Mouse (Mus musculus) neural tube, embryonic 11.5 days (tissue): ENCODE data around the gene St6galnac4. TPM values are rescaled to one million over a fixed set of nuclear protein-coding genes. Genes with fewer than 3 reads are reported as not detected.

Experiments used
- ATAC-seq: fragments of 200-750 bp; cut with Nextera tagmentation; 2 replicates; pipeline ENCODE4 v1.8.0; 2017; ENCODE audit warnings: moderate number of reproducible peaks, mild to moderate bottlenecking, moderate TSS enrichment, moderate library complexity; ENCODE audit not compliant: insufficient read depth, low FRiP score, low TSS enrichment
- DNase-seq: peaks from one replicate; pipeline ENCODE4 v3.0.0-alpha.2; 2015; ENCODE audit warnings: low spot score
- H3K27ac ChIP-seq: fragments of 300-500 bp; sonication (generic); 2 replicates; pipeline ENCODE4 v1.5.1; 2014; ENCODE audit warnings: low read depth, mild to moderate bottlenecking, low read length
- H3K27me3 ChIP-seq: fragments of 300-500 bp; sonication (generic); 2 replicates; pipeline ENCODE4 v1.6.1; 2014; ENCODE audit warnings: mild to moderate bottlenecking, low read length, mixed read lengths; ENCODE audit not compliant: control insufficient read depth, insufficient read depth
- H3K36me3 ChIP-seq: fragments of 300-500 bp; sonication (generic); 2 replicates; pipeline ENCODE4 v1.6.1; 2014; ENCODE audit warnings: mild to moderate bottlenecking, low read length, moderate library complexity, mixed read lengths; ENCODE audit not compliant: control insufficient read depth, insufficient read depth
- H3K4me1 ChIP-seq: fragments of 300-500 bp; sonication (generic); 2 replicates; pipeline ENCODE4 v1.6.1; 2014; ENCODE audit warnings: low read length, mixed read lengths; ENCODE audit not compliant: control insufficient read depth, insufficient read depth
- H3K4me2 ChIP-seq: fragments of 300-500 bp; sonication (generic); 2 replicates; pipeline ENCODE4 v1.6.1; 2014; ENCODE audit warnings: low read depth, mild to moderate bottlenecking, moderate library complexity
- H3K4me3 ChIP-seq: fragments of 300-500 bp; sonication (generic); 2 replicates; pipeline ENCODE4 v1.5.1; 2014; ENCODE audit warnings: low read depth, low read length
- H3K9ac ChIP-seq: fragments of 300-500 bp; sonication (generic); 2 replicates; pipeline ENCODE4 v1.6.1; 2014; ENCODE audit warnings: mild to moderate bottlenecking, low read length
- H3K9me3 ChIP-seq: fragments of 300-500 bp; sonication (generic); 2 replicates; pipeline ENCODE4 v1.6.1; 2016; ENCODE audit warnings: low read length; ENCODE audit not compliant: control insufficient read depth
- WGBS: fragments of 180-500 bp; shearing (Covaris S2); extraction: QIAGEN DNeasy Blood & Tissue Kit; methylation state at CpG from one replicate; pipeline ENCODE4 v1.1.7; 2014; 5-methylcytosine and 5-hydroxymethylcytosine counted together
- polyA plus RNA-seq: library from polyadenylated mRNA; unstranded; fragments of >200 nt; fragmentation: Nextera tagmentation; extraction: Ambion mirVana; gene quantifications from 2 replicates; pipeline ENCODE4 v1.2.1, GENCODE M21; 2014

Gene St6galnac4
- polyA plus RNA-seq, 1 experiment from 2014 or later, result 20.9 TPM

DNA sequence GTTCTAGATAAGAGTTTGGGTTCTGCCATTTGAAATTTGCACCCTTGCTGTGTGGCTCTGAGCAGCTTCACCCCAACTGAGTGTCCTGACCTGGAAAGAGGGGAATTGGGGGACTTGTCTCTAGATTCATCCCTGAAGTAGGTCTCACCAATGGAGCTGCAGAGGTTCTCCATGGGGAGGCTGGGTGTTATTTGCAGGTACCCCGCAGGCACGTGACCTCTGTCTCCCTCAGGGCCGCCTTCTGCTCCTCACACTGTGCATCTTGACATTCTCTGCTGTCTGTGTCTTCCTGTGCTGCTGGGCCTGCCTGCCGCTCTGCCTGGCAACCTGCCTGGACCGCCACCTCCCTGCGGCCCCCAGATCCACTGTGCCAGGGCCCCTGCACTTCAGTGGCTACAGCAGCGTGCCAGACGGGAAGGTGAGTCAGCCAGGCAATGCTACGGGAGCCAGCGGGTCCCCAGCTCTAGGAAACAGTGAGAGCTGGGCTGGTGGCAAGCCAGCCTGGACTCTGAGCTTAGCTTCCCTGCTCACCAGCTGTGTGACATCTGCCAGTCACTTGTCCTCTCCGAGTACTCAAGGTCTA lies 2.4 kb downstream of the St6galnac4 start:
- H3K4me2 ChIP-seq, result no peak overlapping the region
- peaks cover 5% of the 10 kb centered on the region; the same call in 1 of the 2 replicates for H3K4me1 ChIP-seq
- H3K36me3 ChIP-seq, result no peaks in the 10 kb centered on the region; the same call in 1 of the 2 replicates
- no peaks in the 10 kb centered on the region for H3K27me3 ChIP-seq
- WGBS, result 80% methylated on average over 11 of the region's 11 CpGs
- H3K27ac ChIP-seq, result no peak overlapping the region
- DNase-seq (no peak), ATAC-seq (no peak)
- no peak overlapping the region for H3K9ac ChIP-seq
- H3K9me3 ChIP-seq, result no peaks in the 10 kb centered on the region
- no peak overlapping the region for H3K4me3 ChIP-seq

DNA sequence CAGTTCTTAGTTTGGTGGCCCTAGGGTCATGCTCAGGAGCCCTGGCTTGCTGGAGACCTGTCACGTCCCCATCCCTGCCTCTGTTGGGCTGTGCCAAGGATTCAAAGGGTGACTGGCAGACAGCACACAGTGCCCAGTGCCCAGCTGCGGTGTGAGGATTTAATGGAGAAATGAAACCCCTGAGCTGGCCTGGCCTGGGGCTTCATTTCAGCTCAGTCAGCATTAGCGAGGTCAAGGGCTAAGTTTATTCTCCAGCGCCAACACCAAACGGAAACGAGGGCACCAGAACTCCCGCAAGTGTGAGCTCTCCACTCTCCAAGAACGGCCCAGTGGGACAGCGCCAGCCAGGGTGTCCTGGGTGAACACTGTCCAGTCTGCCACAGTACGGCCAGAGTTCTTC lies 3.3 kb downstream of the St6galnac4 start:
- Histone ChIP-seq H3K36me3 (no peaks in the 10 kb centered on the region; the same call in 1 of the 2 replicates), H3K4me2 (no peak overlapping the region), H3K9me3 (no peaks in the 10 kb centered on the region), H3K4me3 (no peak overlapping the region), H3K27ac (no peak overlapping the region), H3K4me1 (peaks cover 5% of the 10 kb centered on the region; the same call in 1 of the 2 replicates), H3K27me3 (no peaks in the 10 kb centered on the region), H3K9ac (no peak overlapping the region)
- ATAC-seq (no peak), DNase-seq (no peak)
- WGBS, result 85% methylated on average over 10 of the region's 10 CpGs

DNA sequence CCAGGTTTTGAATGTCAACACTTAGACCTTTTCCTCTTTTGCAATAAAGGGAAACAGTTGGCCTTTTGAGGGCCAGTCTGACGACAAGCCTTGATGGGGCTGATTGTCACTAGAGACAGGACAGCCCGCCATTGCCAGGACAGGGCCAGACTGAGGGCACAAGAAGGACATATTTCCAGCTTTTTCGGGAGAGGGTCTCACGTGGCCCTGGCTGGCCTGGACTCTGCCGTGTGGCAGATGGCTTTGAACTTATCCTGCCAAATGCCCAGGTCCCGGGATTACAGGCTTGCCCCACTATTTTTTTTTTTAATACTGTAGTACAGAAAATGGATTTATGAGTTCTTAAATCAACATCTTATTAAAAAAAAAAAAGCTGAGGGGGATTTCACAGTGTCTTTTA lies 4.4 kb downstream of the St6galnac4 start:
- Histone ChIP-seq H3K27ac (no peak overlapping the region), H3K4me1 (peaks cover 5% of the 10 kb centered on the region; the same call in 1 of the 2 replicates), H3K4me2 (no peak overlapping the region), H3K4me3 (no peak overlapping the region), H3K36me3 (no peaks in the 10 kb centered on the region; the same call in 1 of the 2 replicates), H3K9me3 (no peaks in the 10 kb centered on the region), H3K27me3 (no peaks in the 10 kb centered on the region), H3K9ac (no peak overlapping the region)
- no peak for DNase-seq
- ATAC-seq, result no peak
- WGBS, result 79% methylated on average over 6 of the region's 6 CpGs

DNA sequence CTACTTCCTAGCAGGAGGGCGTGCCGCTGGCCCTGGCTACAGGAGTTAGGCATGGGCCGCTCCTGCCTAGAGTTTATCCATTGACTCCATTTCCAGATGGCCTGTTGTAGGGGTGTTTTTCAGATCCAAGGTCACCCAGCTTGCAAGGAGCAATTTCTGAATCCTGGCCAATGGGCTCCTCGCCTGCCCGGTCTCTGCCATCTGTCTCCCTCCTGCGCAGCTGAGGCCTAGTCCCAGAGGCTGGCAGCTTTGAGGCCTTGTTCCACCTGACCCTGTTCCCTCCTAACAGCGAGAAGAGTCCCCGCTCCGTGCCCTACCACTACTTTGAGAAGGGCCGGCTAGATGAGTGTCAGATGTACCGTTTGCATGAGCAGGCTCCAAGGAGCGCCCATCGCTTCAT lies 9.8 kb downstream of the St6galnac4 start:
- H3K27ac ChIP-seq, result no peak overlapping the region
- H3K27me3 ChIP-seq, result no peaks in the 10 kb centered on the region
- H3K9ac ChIP-seq, result no peak overlapping the region
- H3K9me3 ChIP-seq, result no peaks in the 10 kb centered on the region
- H3K4me2 ChIP-seq, result no peak overlapping the region
- H3K4me3 ChIP-seq, result no peak overlapping the region
- DNase-seq, result no peak
- H3K36me3 ChIP-seq, result no peaks in the 10 kb centered on the region; the same call in 1 of the 2 replicates
- 90% methylated on average over 13 of the region's 13 CpGs for WGBS
- no peak for ATAC-seq
- no peaks in the 10 kb centered on the region for H3K4me1 ChIP-seq

GRCm38 (mm10) chr2:32597248-32597647 lies 10.4 kb downstream of the St6galnac4 start:
- Histone ChIP-seq H3K9me3 (no peaks in the 10 kb centered on the region), H3K4me2 (no peak overlapping the region), H3K27me3 (no peaks in the 10 kb centered on the region), H3K27ac (no peak overlapping the region), H3K4me3 (no peak overlapping the region), H3K9ac (no peak overlapping the region), H3K4me1 (peaks cover 1% of the 10 kb centered on the region; the same call in 1 of the 2 replicates), H3K36me3 (no peaks in the 10 kb centered on the region; the same call in 1 of the 2 replicates)
- ATAC-seq, result no peak
- WGBS, result 90% methylated on average over 5 of the region's 5 CpGs
- DNase-seq, result no peak

- Histone ChIP-seq H3K36me3 (no peaks in the 10 kb centered on the region), H3K4me1 (peaks cover 4% of the 10 kb centered on the region; the same call in 1 of the 2 replicates), H3K27me3 (no peaks in the 10 kb centered on the region), H3K9ac (no peak overlapping the region), H3K4me3 (no peak overlapping the region), H3K4me2 (no peak overlapping the region), H3K9me3 (no peaks in the 10 kb centered on the region), H3K27ac (no peak overlapping the region)
- ATAC-seq (no peak), DNase-seq (no peak)
- 95% methylated on average over 5 of the region's 5 CpGs for WGBS
Measured at GRCm38 (mm10) chr2:32597699-32598098, 10.8 kb downstream of the St6galnac4 start.

- 92% methylated on average over 8 of the region's 8 CpGs for WGBS
- H3K36me3 ChIP-seq, result no peaks in the 10 kb centered on the region
- ATAC-seq, result no peak
Measured at GRCm38 (mm10) chr2:32598506-32598905, 11.6 kb downstream of the St6galnac4 start.

GRCm38 (mm10) chr2:32599409-32599808 lies 12.5 kb downstream of the St6galnac4 start, which contains the start of gene St6galnac6:
Gene St6galnac6 (plus strand): TSS chr2:32599709.
- Histone ChIP-seq H3K4me3 (no peak within 1 kb of the TSS), H3K27me3 (no peaks in the 10 kb centered on the region), H3K36me3 (no peaks in the 10 kb centered on the region), H3K27ac (no peak within 1 kb of the TSS), H3K9ac (no peak within 1 kb of the TSS), H3K4me1 (peaks cover 4% of the 10 kb centered on the region; the same call in 1 of the 2 replicates), H3K9me3 (no peaks in the 10 kb centered on the region), H3K4me2 (no peak within 1 kb of the TSS)
- DNase-seq (no peak), ATAC-seq (no peak)
- WGBS, result 95% methylated on average over 3 of the region's 3 CpGs

More at GRCm38 (mm10) chr2:32598506-32598905, 11.6 kb downstream of the St6galnac4 start:
- no peak for DNase-seq
- Histone ChIP-seq H3K27me3 (no peaks in the 10 kb centered on the region), H3K4me3 (no peak overlapping the region), H3K27ac (no peak overlapping the region), H3K4me1 (peaks cover 4% of the 10 kb centered on the region; the same call in 1 of the 2 replicates), H3K9me3 (no peaks in the 10 kb centered on the region), H3K9ac (no peak overlapping the region), H3K4me2 (no peak overlapping the region)

- no peak for ATAC-seq
- DNase-seq, result peak; percentile 46
- 43% methylated on average over 8 of the region's 8 CpGs for WGBS
- no peak overlapping the region for H3K4me2 ChIP-seq
- H3K27me3 ChIP-seq, result no peaks in the 10 kb centered on the region
- H3K4me3 ChIP-seq, result no peak overlapping the region
- no peaks in the 10 kb centered on the region for H3K36me3 ChIP-seq
- H3K4me1 ChIP-seq, result peaks cover 4% of the 10 kb centered on the region; the same call in 1 of the 2 replicates
- no peaks in the 10 kb centered on the region for H3K9me3 ChIP-seq
- no peak overlapping the region for H3K27ac ChIP-seq
- H3K9ac ChIP-seq, result no peak overlapping the region
Measured at GRCm38 (mm10) chr2:32601417-32602065, 14.6 kb downstream of the St6galnac4 start.
